Mouse (Mus musculus) embryo, embryonic 9.5 days (tissue): ENCODE measurements at regions not wholly inside any gene's neighbourhood (a gene's known extent, or its start where the extent isn't known, plus 50 kb on each side); places are given as distances from the start of the nearest gene placed in this dataset.

ENCODE experiments used
- DNase-seq: peaks from one replicate; pipeline ENCODE4 v3.0.0-alpha.2; 2017; ENCODE audit errors: extremely low spot score

DNA sequence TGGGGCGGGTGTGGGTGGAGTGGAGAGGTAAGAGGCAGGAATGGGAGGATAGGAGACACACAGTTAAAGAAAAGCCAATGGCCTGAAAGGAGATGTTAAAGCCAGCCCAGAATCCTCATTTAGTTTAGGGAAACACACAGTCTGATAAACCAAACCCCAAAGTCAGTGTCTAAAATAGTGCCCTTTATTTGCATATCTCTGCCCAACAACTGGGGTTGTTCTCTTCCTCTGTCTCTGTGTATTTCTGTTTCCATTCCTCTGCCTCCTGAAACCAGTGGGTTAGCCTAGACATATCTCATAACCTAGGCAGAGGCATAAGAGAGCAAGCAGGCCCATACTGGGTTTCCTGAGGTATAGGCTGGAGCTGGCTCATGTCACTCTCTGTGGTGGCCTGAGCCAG, 138.6 kb upstream of the Zc3h12a start:
- DNase-seq, result no peak

DNA sequence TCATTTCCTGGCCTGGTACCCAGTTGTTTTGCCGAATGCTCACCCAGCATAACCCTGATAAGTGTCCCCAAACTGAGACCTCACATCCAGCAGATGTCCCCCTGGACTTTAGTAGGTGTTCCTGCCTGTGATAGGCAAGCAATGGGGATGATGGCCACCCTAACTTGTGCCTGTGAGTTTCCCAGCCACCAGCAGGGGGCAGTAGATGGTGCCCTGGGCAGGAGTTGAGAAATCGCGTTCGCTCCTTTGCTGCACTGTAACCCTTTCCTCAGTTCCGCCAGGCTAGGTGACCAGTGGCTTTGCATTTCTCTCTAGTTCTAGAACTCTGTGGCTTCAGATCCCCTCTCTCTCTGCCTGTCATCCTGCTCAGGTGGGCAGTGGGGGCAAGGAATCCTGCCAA, 137.9 kb upstream of the Zc3h12a start:
- peak; percentile 63 for DNase-seq

DNA sequence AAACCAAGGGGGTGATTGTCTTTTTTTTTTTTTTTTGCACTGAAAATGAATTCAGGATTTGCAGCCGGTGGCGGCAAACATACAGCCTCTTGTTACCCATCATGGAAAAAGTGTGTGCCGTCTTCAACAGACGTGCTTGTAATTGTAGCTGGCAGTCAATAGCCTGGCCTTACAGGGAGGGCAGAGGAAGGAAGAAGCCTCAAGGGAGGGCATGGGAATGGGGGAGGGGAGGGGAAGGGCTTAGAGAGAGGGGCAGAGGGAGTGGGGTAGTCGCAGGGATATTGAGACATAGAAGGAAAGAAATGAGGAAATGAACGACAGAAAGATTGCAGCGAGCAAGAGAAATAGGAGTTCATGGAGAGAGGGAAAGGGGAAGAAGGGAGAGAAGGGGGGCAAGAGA, 137.4 kb upstream of the Zc3h12a start:
- no peak for DNase-seq

DNA sequence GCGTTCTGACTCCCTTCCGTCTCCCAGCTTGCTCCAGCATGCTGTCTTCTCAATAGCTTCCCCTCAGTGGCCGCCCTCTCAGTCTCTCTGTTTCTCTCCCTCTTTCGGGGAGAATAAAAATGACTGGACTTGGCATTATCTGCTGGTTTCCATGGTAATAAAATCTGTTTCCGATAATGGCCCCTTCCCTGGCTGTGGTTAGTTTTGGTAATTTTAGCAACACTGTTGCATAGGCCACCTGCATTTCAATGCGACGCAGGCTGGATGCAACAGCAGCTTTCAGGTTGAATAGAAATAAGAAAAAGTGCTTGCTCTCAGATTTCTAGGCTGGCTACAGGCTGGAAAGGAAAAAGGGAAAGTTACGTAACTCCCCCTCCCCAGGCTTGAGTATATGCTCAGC, 133.9 kb upstream of the Zc3h12a start:
- DNase-seq, result no peak

DNA sequence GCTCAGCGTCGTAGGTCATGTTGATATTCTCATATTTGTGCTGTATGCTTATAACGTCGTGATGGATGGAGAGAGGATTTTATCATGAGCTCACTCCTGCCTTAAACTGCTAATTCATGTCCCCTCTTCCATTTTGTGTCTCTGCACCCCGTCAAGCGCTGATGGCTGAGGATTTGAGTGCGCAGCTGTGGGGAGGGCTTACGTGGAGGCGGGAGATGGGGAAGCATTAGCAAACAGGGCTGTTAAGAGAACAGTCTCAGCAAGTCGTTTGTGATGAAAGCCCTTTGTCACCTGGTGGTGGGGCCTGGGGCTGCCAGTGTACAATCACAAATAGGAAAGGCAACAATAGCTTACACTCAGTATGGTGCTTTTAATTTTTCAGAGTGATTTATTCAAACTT, 131.7 kb upstream of the Zc3h12a start:
- DNase-seq, result no peak

DNA sequence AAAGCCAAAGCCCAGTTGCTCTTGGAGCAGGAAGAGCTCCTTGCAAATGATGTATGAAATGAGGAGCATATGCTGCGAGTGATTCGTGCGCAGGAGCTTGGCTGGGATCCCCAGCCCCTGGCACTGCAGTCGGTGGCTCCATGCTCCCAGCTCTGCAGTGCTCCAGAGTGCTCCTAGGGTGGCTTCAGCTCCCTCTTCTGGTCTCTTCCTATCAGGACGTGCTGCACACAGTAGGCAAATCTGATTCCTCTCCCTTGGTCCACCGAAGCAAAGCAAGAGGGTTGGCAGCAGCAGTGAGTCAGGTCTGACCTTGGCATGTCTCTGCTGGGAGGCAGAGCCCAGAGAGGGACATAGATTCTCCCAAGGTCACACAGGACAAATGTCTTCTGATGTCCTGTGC, 130.3 kb upstream of the Zc3h12a start:
- no peak for DNase-seq

DNA sequence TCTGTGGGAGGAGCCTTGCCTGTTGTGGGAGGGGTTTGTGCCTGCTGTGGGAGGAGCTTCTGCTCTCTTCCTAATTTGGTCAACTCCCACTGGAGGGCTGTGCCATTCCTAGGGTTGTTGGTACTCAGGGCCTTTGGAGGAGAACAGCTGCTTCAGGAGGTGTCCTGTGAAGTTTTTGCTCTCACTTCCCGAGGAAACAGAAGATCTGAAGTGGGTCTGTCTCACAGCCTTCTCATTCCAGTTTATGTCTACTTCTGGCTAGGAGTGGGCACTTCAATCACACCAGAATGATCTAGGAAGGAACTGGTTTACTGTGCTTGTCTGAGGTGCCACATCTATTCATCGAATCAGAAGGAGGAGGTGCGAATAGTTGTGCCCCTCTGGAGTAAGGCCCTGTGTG, 125.5 kb upstream of the Zc3h12a start:
- no peak for DNase-seq

DNA sequence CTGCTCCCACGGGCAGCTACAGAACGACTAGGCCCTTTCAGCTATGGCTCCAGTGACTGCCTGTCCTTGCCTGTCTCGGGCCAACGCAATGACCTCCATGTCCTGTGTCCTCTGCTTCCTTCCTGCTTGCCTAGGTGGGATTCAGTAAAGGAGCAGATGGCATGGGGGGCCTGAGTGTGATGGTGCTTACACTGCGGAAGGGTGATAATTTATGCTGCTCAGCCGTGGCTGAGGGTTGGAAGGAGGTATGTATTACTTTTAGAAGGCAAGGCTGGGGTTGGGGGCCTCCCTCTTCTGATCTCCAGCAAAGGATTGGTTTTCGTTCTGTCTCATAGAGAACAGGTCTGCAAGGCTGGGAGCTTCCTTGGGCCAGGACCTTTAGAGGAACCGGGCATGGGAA, 124.6 kb upstream of the Zc3h12a start:
- DNase-seq, result no peak

DNA sequence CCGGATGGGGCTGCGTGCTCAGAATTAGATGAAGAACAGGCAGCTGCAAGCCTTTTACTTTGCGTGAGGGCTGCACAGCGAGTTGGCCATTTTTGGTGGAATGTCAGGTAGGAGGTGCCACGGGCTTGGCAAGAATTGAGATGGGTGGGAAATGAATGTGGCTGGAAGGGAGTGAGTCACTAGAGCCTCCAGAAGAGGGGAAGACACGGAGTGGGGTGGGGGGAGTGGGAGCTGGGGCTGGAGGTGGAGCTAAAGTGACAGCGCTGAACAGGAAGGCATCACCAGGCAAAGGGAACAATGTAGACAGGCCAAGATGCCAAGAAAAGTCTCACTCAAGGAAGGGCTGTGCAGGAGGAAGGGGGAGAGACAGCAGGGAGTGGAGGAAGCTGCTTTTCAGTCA, 121.4 kb upstream of the Zc3h12a start:
- DNase-seq, result no peak

DNA sequence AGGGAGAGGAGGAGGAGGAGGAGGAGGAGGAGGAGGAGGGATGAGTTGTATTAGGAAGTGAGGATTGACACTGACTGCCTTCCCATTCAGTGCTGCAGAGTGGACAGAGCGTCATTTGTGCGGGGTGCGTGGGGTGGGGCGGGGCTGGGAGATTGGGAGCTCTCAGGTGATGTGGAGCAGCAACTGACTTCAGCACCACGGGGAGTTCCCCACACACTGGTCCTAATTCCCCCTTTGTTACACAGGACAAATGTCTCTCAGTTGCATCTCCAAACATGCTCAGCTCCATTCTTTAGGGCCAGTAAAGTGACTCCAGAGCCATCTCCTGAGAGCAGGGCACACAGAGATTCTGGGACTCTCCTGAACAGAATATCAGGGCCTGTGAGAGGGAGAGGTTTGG, 118.5 kb upstream of the Zc3h12a start:
- DNase-seq, result peak; percentile 18

DNA sequence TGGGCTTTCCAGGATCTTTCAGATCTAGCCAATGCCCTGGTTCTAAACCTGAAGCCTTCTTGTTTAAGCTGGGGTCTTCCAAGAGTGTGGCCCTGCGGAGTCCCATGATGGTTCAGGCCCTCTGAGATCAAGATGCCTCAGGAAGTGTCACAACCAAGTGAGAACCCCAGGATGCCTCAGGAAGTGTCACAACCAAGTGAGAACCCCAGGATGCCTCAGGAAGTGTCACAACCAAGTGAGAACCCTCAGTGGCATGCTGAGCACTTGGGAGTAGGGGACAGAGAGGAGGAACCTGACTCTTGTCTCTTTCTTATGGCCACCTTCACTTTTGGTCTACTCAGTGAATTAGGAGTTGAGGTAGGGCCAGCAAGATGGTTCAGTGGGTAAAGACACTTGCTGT, 114.9 kb upstream of the Zc3h12a start:
- DNase-seq, result no peak

DNA sequence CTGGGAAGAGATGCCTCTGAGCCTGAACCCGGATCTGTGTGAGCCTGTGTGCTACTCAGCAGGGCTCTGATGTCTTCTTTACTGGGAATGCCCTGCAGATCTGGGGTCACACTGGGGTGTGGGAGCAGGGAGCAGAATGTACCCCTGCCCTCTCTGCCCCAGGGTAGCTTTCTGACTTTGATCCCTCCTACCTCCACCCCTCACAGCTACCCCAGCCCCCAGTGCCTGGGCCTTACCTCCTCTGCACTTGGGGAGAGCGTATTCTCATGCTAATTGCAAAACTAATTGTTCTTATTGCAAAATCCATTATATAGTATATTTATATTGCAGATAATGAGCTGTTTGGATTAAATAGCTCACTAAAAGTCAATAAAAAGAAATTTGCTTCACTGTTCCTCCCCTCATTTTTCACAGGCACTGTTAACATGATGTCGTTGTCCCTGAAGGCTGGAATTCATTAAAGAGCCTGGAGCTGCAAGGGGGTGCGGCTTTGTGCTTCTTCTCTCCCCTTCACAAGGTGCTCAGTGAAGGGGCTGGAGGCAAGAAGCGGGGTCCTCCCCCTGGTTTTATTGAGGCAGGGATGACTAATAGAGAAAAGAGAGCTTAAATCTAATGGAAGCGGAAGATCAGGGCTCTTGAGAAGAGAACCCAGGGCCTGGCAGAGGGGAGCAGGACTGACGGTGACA, 114.1 kb upstream of the Zc3h12a start:
- no peak for DNase-seq

DNA sequence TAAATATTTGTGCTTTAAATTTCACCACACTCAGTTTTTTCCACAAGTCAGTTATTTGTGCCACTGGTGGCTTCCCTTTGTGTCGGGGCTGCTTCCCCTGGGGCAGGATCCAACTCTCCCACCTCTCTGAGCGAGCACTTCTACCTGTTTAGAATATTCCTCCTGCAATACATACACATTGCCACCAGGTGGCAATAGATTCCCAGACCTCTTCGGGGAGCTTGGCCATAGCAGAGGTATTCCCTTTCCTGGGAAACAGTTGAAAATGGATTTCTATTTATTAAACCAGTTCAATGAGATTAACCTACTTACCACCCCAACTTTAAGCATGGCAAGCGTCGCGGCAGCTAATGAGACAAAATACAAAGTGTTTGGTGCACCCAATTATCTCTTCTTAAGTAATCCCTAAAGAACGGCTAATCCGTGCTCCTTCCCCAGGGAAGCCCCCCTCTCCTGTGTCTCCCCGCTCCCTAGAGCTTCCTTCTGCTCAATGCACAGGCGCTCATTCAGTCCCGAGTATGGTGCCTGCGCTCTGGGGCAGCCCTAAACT, 104.1 kb upstream of the Zc3h12a start:
- DNase-seq, result peak; percentile 54

DNA sequence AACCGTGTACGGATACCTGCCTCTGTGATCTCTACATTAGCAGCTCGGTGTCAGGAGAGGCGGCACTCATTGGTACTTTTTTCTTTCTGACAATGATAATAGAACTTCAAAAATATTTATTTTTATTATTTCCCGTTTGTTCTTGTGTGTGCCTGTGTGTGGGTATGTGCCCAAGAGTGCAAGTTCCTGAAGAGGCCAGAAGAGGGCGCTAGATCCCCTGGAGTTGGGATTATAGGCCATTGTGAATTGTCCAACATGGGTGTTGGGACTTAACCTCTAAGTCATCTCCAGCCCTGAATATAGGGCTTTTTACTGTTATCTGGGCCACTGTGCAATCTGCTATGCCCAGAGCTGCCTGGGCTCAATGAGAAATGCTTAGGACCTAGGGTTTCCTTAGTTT, 99.6 kb upstream of the Zc3h12a start:
- no peak for DNase-seq

DNA sequence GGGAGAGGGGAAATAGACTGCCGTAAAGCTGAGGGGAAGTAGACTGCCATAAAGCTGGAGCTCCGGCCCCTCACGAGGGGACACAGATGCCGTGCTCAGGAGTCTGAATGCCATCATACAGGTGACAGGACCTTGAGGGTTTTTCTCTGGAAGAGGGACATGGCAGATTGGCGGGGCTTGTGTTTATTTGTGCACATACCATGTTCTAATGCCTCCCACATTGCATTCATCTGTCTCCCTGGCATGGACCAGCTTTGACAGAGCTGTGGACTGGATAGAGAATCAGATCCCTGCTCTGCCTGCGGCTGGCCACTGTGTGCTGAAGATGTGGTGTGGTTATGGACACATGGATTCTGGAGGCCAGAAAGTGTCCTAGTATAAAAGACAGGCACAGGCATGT, 95.3 kb upstream of the Zc3h12a start:
- DNase-seq, result no peak

DNA sequence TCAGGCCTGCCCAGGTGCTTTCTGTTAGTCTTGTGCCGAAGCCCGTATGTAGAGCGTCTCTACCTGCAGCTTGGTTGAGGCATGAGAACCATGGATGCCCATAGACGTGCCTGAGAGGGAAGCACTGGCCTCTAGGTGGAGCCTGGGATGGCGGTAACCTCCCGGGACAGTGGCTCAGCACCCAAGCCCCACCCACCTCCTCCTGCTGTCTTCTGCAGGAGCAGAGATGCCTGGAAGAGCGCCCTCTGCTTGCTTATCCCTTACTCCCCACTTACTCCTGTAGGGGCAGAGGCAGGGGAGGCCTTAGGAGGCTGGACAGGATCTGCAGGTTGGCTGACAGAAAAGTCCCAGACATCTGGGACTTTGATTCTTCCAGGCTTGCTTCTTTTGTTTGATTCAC, 92.7 kb upstream of the Zc3h12a start:
- peak; percentile 39 for DNase-seq

DNA sequence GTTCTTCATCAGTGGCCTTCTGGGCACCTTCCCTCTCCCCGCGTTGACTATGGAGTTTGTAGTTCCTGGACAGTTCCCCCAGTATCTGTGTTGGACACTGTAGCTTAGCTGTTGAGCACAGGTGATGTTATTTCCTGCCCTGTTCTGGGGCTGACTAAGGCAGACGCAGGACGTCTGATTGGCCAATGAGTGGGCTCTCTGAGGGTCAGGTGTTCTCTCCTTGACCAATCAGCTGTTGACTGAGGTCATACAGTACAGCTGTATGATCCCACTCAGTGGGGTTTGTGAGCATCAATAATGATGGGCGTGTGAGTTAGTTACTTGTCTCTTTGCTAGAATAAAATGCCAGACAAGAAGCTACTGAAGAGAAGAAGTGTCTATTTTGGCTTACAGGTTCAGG, 91.6 kb upstream of the Zc3h12a start:
- DNase-seq, result no peak

DNA sequence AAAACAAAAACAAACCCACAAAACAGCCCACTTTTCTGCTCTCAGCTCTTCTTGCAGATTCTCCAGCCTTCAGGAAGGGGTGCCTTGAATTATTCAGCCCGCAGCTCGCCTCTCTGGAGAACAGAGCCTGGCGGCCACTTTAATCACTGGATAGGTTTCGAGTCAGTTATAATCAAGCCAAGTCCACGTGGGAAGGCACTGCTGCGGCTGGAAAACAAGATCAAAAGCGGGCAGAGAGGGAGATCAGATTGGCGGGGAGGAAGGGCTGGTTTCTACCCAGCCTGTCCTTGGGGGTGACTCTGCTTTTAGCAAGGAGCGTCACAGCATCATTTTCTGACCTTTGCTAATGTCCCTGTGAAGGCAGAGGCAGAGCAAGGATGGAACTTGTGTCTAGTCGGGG, 86.7 kb upstream of the Zc3h12a start:
- no peak for DNase-seq

DNA sequence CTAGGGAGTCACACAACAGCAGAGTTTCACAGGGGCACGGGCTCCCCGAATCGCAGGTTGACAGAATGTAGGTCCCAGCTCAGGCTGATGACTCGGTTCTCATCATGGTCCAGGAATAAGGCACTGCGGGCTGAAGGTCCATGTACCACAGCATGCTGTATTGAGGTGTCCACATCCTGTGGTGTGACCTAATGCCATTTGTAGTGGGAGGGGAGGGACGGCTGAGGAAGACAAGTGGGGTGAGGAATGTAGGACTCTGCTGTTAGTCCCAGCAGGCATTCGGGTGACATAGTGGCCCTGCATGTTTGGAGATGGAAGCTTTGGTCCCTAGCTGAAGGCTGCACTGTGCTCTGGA, 84.5 kb upstream of the Zc3h12a start:
- no peak for DNase-seq

DNA sequence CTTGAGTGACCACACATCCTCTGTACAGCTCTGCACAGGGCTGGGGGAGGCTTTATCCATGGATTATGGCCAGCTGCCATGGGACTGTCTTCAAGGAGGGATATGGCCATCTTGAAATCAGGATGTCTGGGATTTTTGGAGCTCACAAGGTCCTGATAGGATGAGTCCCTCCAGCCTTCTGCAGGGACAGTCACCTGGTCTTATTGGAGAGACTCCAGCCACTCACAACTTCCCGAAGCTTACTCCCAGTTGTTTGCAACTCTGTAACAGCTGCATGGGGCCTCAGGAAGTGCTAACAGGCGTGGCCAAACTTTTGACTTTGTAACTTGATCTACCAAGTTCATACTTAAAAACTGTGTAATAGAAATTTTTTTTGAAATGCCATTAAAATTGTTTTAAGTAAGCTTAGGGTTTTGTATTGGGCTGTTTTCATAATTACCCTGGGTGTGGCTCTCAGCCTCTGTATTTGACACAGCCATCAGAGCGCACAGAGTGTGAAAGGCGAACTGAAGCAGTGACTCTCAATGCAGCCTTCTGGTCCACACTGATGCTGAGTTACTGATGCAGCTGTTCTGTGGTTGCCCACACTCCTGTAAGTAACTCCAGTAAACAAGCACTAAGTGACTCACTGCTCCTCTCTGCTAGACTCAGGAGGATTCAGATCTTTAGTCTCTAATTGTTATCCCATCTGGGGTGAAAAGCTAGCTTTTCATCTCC, 84.0 kb upstream of the Zc3h12a start:
- no peak for DNase-seq

DNA sequence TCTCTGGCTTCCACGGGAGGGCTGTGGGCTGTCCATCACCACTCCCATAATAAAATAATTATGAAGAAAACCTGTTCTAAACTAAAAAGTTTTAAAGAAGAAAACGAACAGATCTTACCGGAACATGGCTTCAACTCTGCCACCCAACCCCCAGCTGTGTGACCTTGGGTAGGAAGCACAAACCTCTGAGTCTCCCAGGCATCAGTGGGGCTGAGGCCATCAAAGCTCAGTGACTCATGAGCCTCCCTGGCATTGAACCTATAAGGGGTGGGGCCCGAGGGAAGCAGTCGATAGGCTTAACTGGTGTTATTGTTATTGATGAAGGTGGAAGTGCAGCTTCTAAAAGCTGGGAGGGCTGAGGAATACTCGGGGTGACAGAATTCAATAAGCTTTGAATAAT, 83.1 kb upstream of the Zc3h12a start:
- DNase-seq, result no peak

DNA sequence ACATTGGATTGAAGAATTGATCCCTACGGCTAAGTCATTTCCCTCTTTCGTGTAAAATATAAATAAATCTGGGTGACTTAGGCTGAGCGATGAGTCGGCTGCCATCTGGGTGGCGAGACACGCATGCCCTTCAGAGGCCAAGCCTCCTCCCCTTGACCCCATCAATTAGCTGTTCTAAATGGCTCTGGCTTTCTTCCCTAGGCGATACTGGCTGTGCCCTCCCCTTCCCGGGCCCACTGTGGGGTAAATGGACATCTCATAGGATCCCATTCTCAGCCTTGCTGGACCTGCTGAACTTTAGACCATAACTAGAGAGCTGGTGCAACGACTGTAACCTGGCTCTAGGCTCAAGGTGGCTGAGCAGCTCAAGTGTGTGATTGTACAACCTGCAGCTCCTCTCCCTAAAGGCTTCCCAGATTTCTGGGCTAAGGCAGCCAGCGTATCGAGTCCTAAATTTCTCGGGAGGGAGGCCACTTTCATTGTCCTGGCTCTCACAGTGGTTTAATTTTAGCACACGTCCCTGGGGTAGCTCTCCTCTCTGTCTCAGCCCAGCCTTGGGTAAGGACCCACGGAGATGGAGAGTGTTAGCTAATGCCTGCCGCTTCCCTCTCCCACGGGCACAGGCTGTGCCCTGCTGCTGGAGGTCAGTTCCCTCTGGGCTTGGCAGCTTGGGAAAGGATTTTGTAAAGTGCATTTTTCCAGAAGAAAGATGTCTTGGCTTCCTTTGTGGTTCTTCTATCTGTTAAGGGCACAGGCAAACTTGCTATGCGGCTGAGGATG, 80.7 kb upstream of the Zc3h12a start:
- DNase-seq, result no peak

DNA sequence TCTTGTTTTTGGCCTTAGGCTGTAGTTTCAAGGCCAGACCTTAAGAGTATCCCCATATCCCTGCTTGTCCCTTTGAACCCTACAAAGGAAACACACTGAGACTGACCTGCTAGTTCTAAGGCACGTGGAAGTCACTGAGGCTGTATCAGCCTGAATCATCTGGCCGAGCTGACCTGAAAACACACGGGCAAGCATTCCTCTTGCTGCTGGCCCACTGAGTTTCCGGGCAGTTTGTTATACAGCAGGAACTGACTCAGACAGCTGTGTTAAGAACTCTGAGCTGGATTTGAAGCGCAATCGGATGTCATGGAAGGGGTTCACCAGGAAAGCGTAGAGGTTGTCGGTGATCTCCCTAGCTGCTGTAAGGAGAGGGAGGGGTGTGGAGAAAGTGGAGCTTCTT, 75.9 kb upstream of the Zc3h12a start:
- no peak for DNase-seq
